Mouse (Mus musculus) CD8-positive naive resting alpha-beta T cell, adult 2 months (primary cell): Measurements from ENCODE around the gene Gimap3.

Experiments
- DNase-seq, 2 experiments: peaks; one replicate each; pipeline ENCODE4 v3.0.0; 2022; ENCODE audit warnings: low read depth in 2 of 2, low spot score in 2 of 2

Gene Gimap3

GRCm38 (mm10) chr6:48770696-48771095 is at the start of gene Gimap3:
Gene Gimap3 (minus strand): TSS chr6:48770851.
- peak; percentile 45 to 59 for DNase-seq

GRCm38 (mm10) chr6:48817815-48818214 is 47.2 kb upstream of the Gimap3 start:
- DNase-seq: peak; percentile 57 to 69

DNA sequence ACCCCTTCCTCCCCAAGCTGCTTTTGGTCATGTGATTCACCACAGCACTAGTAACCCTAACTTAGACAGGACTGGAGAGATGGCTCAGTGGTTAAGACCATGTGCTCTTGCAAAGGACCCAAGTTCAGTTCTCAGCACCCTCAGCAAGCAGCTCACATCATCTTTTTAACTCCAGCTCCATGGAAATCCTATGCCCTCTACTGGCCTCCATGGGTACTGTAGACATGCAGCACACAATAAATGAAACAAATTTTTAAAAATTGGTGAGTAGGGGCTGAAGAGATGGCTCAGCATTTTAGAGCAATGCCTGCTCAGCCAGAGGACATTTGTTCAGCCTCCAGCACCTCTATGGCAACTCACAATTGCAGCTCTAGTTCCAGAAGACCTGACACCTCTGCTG is 44.4 kb upstream of the Gimap3 start:
- no peak for DNase-seq

DNA sequence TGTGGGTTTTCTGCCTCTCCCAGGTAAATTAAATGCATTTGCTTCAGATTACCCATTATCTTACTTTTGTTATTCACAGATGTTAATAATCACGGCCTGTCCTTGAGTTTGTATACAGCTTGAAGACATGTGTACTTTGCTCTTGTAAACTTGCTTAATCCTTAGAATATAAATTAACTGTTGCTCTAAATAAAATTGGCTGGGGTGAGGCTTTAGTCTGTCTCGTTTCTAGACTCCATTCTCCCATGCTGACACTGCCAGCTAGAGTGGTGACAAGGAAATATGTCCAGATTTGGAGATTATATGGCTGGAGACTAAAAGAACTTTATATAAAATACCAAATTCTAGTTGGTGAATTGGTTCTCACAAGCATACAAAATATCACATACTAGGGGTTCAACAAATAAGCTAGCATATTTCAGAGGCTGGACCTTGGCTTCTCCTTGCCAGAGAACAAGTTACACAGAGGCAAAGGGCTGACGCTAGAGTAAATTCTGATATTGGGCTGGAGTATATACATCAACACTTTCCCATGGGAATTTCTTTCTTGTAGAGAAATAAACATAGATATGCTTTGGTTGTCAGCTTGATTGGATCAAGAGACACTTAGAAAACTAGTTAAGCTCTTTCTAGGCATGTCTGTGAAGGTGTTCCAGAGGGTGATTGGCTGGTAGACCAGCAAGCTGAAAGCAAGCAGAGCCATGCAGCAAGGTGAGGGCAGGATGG is 39.0 kb upstream of the Gimap3 start:
- no peak for DNase-seq

GRCm38 (mm10) chr6:48806746-48807145 is 36.1 kb upstream of the Gimap3 start:
- DNase-seq: no peak

DNA sequence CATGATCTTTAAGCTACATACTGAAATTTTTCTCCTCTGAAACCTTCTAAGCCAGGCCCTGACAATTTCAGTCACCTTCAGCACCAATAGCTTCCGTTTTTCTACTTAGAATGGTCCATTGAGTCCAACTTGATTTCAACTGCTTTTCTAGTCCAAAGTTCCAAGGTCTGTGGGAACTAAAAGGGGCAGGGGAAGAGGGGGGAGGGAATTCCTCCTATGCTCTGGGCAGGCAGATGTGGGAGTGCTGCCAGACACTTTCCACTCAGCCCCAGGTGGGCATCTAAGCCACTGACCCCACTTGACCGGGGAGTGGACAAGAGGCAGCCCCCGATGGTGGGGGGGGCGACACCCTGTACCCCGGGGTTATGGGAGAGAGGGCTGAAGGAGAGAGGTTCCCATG is 33.7 kb upstream of the Gimap3 start:
- DNase-seq: no peak

DNA sequence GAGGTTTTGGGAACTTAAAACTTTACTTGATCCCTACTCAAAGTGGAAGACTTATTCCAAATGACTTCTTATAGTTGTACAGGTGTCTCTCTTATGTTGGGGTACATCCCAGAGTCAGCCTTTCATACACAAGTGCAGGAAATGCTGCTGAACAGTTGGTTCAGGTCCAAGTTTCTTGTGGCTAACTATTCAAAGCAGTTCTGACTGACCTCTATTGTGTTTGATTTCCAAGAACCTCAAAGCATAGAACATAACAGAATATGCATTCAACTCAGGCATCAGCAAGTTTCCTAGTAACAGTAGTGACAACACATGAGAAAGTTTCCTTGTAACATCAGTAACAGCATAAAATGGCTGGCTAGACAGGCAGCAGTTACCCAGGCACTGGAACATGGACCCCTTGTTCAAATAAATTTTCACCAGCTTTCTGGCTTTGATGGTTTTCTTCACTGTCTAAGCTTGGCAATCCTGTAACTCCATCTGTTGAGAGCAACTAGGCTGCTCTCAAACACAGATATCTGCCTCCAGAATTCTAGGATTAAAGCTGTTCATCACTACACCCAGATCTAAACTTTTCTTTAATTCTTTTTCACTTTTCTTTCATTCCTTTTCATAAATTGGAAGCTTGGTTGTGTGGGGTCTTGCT is 32.9 kb upstream of the Gimap3 start:
- DNase-seq: no peak

DNA sequence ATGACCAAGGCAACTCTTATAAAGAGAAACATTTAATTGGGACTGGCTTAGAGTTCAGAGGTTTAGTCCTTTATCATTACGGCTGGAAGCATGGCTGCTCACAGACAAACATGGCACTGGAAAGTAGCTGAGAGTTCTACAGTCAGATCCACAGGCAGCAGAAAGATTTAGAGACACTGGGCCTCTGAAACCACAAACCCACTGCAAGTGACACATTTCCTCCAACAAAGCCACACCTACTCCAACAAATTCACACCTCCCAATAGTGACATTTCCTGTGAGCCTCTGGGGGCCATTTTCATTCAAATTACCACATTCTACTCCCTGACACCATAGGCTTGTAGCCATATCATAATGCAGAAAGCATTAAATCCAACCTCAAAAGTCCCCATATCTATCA is 31.2 kb upstream of the Gimap3 start:
- peak; percentile 21 to 45 for DNase-seq

GRCm38 (mm10) chr6:48787867-48788266 is 17.2 kb upstream of the Gimap3 start:
- no peak for DNase-seq

- no peak for DNase-seq
Measured at GRCm38 (mm10) chr6:48785601-48786000, 14.9 kb upstream of the Gimap3 start.

DNA sequence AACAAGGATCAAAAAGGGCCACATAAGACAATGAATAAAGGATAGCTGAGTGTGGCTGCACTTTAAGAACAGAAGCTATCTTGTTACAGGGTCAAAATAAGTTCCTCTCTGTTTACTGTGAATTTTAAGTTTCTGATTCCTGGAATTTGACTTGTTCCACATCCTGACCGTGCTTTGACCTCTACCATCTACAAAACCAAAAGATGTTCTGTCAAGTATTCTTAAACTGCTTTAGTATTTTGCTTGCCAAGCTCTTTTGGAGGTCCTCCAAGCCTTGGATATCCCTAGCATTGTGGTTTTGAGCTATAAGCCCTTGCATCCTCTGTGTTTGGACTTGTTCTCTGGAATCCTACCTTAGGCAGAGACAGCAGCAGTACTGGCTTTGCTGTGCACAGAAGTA is 14.5 kb upstream of the Gimap3 start:
- no peak for DNase-seq

DNA sequence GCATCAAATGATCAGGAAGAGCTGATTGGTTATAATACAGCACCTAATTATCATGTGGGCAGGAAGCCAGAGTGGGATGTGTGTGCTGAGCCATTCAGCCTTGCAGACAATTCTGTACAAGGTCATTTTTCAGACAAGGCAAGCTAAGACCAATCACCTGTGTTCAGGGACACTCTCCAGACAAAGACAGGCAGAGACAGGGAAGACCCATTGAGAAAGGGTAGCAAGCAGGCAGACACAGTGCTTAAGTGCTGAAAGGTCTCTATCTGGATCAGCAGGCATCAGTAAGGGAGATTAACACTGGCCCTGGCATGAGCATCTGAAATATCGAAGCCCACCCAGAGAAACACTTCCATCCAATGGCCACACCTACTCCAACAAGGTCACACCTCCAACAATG is 13.8 kb upstream of the Gimap3 start:
- DNase-seq: no peak

DNA sequence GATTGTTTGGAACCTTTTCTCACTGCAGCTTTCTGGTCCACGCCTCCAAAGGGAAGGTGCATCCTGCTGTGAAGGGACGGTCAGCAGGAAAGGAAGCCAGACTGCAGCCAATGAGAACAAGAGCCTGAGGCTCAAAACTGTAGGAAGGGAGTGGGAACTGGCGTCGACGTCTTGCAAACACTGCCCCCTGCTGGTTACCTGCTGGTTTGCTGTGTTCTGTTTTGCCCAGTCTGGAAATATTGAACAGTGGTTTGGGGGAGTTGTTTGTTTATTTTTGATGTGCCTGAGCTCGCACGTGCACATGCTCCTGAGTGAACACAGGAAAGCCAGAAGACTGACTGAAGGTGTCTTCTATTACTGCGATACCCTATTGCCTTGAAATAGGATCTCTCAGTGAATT is 1.4 kb upstream of the Gimap3 start:
- DNase-seq: peak; percentile 78 to 82

GRCm38 (mm10) chr6:48768933-48769332 is 1.7 kb downstream of the Gimap3 start:
- peak; percentile 30 to 51 for DNase-seq

DNA sequence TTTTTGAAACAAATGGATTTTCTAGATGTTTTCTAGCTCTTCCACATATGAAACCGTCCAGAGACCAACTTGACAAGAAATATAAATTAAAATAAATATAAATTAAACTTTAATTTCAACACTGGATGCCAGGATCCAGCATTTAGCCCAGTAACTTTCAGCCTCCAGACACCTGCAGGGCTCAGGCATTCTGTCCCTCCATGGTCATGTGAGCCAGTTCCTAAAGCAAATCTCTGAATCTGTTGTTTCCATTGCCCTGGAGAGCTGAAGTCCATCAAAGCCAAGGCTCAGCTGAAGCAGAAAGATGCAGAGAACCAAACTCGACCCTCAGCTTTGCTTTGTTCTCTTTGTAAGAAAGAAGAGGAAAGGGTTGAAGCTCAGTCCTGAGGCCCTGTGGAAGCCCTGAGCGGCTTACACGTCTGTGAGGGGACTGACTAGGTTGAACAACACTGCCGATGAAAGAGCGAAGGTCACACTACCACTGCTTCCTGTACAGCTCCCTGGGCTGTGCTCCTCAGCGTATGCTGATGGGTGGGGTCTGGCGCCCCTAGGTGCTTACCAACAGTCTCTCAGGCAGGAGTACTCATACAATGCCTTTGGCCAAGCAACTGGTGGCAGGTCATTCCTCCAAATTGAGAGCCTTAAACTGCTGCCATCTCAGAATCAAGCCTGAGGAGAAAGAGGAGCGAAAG is 2.3 kb downstream of the Gimap3 start:
- peak; percentile 65 to 68 for DNase-seq

- DNase-seq: no peak
Measured at GRCm38 (mm10) chr6:48764496-48764895, 6.2 kb downstream of the Gimap3 start.

GRCm38 (mm10) chr6:48763567-48764270 is 6.9 kb downstream of the Gimap3 start:
- no peak for DNase-seq

DNA sequence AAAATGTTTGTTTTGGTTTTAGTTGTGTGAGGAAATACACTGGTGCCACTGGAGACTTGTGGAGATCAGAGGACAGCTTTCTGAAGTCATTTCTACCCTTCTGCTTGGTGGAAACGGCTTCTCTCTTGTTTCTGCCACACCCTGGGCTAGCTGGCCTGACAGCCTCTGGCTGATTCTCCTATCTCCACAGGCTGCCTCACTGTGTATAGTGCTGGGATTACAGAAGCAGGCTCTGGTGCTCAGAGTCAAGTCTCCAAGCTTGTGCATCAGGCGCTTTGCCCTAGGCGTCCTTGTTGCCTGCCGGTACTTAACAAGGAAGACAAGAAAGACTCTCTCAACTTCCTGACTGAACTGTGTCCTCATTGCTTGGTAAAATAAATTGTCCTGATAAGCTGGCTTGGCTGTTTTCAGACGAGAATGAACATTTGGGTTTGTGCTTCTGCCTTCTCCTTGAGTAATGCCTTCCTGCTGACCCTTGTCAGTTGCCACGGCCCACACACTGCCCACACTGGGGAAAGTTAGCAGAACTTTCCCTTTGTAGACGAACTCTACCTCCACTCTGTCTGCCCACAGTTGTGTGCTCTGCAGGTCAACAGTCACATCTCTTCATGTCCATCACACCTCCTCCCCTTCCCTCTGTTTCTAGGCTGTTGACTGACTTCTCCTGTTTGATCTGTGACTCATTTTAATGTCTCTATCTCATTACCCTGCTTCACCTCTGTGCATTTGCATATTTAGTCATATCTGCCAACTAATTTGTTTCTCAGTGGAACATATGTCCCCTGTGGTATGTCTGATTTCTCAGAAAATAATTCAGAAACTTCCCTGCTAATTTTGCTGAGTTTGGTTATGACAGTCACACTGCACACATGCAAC is 23.3 kb downstream of the Gimap3 start:
- no peak for DNase-seq

GRCm38 (mm10) chr6:48745959-48746889 is 24.4 kb downstream of the Gimap3 start, which contains the start of gene Gimap5:
Gene Gimap5 (plus strand): TSS chr6:48746197.
- peak; percentile 71 to 80 for DNase-seq
